Mouse (Mus musculus): ENCODE data around the gene Rab25. TPM values are rescaled to one million over a fixed set of nuclear protein-coding genes. Genes with fewer than 3 reads are reported as not detected.

Gene Rab25
- polyA plus RNA-seq, 1 experiment = 1.4 TPM

- H3K27ac ChIP-seq (ENCODE audit: control insufficient read depth, insufficient read depth, low read depth, low read length, poor library complexity) = peak overlapping the region; percentile 85
- H3K4me3 ChIP-seq (replicated peaks; ENCODE audit: control insufficient read depth, low read depth, low read length) = peak overlapping the region; percentile 98
- 3% methylated on average over 16 of the region's 16 CpGs for WGBS
- TF ChIP-seq POLR2A (IDR thresholded peaks at IDR 0.05; ENCODE audit: borderline replicate concordance, control insufficient read depth, low read depth, low read length) (no peak), CTCF (IDR thresholded peaks at IDR 0.05; ENCODE audit: control insufficient read depth, insufficient read depth, low read length) (no peak)
- H3K4me1 ChIP-seq (ENCODE audit: control insufficient read depth, insufficient read depth, low read length) = no peaks in the 10 kb centered on the region; the same call in 1 of the 2 replicates
These were observed 4.1 kb upstream of the Rab25 start for GRCm38 (mm10) chr3:88552082-88552645.

GRCm38 (mm10) chr3:88551586-88551985, 3.5 kb upstream of the Rab25 start:
- WGBS = 79% methylated on average over 4 of the region's 4 CpGs
- TF ChIP-seq POLR2A (IDR thresholded peaks at IDR 0.05; ENCODE audit: borderline replicate concordance, control insufficient read depth, low read depth, low read length) (no peak), CTCF (IDR thresholded peaks at IDR 0.05; ENCODE audit: control insufficient read depth, insufficient read depth, low read length) (no peak)
- Histone ChIP-seq H3K4me3 (replicated peaks; ENCODE audit: control insufficient read depth, low read depth, low read length) (no peak overlapping the region), H3K4me1 (ENCODE audit: control insufficient read depth, insufficient read depth, low read length) (no peaks in the 10 kb centered on the region; the same call in 1 of the 2 replicates), H3K27ac (ENCODE audit: control insufficient read depth, insufficient read depth, low read depth, low read length, poor library complexity) (no peak overlapping the region)

- TF ChIP-seq CTCF (IDR thresholded peaks at IDR 0.05; ENCODE audit: control insufficient read depth, insufficient read depth, low read length) (no peak), POLR2A (IDR thresholded peaks at IDR 0.05; ENCODE audit: borderline replicate concordance, control insufficient read depth, low read depth, low read length) (no peak)
- WGBS = 64% methylated on average over 6 of the region's 6 CpGs
- Histone ChIP-seq H3K4me3 (replicated peaks; ENCODE audit: control insufficient read depth, low read depth, low read length) (no peak overlapping the region), H3K27ac (ENCODE audit: control insufficient read depth, insufficient read depth, low read depth, low read length, poor library complexity) (no peak overlapping the region), H3K4me1 (ENCODE audit: control insufficient read depth, insufficient read depth, low read length) (peaks cover 5% of the 10 kb centered on the region)
These were observed 1.3 kb downstream of the Rab25 start for GRCm38 (mm10) chr3:88546674-88547418.

GRCm38 (mm10) chr3:88544955-88545591, 3.0 kb downstream of the Rab25 start:
- no peak overlapping the region for H3K27ac ChIP-seq (ENCODE audit: control insufficient read depth, insufficient read depth, low read depth, low read length, poor library complexity)
- 53% methylated on average over 20 of the region's 20 CpGs for WGBS
- H3K4me1 ChIP-seq (ENCODE audit: control insufficient read depth, insufficient read depth, low read length) = peaks cover 5% of the 10 kb centered on the region
- TF ChIP-seq POLR2A (IDR thresholded peaks at IDR 0.05; ENCODE audit: borderline replicate concordance, control insufficient read depth, low read depth, low read length) (no peak), CTCF (IDR thresholded peaks at IDR 0.05; ENCODE audit: control insufficient read depth, insufficient read depth, low read length) (0 out of 2 replicates have a peak, but pooled peaks have one; percentile 2)
- no peak overlapping the region for H3K4me3 ChIP-seq (replicated peaks; ENCODE audit: control insufficient read depth, low read depth, low read length)

- 67% methylated on average over 5 of the region's 5 CpGs for whole genome bisulfite sequencing
- TF ChIP-seq CTCF (IDR thresholded peaks at IDR 0.05; ENCODE audit: control insufficient read depth, insufficient read depth, low read length) = peak; percentile 40; the same call in 1 of the 2 replicates
- TF ChIP-seq POLR2A (IDR thresholded peaks at IDR 0.05; ENCODE audit: borderline replicate concordance, control insufficient read depth, low read depth, low read length) = no peak
- Histone ChIP-seq H3K4me3 (replicated peaks; ENCODE audit: control insufficient read depth, low read depth, low read length) (no peak overlapping the region), H3K4me1 (ENCODE audit: control insufficient read depth, insufficient read depth, low read length) (peaks cover 5% of the 10 kb centered on the region), H3K27ac (ENCODE audit: control insufficient read depth, insufficient read depth, low read depth, low read length, poor library complexity) (no peak overlapping the region)
These were observed 3.6 kb downstream of the Rab25 start for GRCm38 (mm10) chr3:88544514-88544913.

GRCm38 (mm10) chr3:88543651-88544410, 4.3 kb downstream of the Rab25 start:
- no peak overlapping the region for H3K4me3 ChIP-seq (replicated peaks; ENCODE audit: control insufficient read depth, low read depth, low read length)
- peaks cover 5% of the 10 kb centered on the region for H3K4me1 ChIP-seq (ENCODE audit: control insufficient read depth, insufficient read depth, low read length)
- no peak overlapping the region for H3K27ac ChIP-seq (ENCODE audit: control insufficient read depth, insufficient read depth, low read depth, low read length, poor library complexity)
- WGBS = 43% methylated on average over 5 of the region's 5 CpGs
- TF ChIP-seq POLR2A (IDR thresholded peaks at IDR 0.05; ENCODE audit: borderline replicate concordance, control insufficient read depth, low read depth, low read length) (no peak), CTCF (IDR thresholded peaks at IDR 0.05; ENCODE audit: control insufficient read depth, insufficient read depth, low read length) (no peak)

GRCm38 (mm10) chr3:88543174-88543573, 4.9 kb downstream of the Rab25 start:
- 85% methylated on average over 8 of the region's 8 CpGs for WGBS
- TF ChIP-seq CTCF (IDR thresholded peaks at IDR 0.05; ENCODE audit: control insufficient read depth, insufficient read depth, low read length) (no peak), POLR2A (IDR thresholded peaks at IDR 0.05; ENCODE audit: borderline replicate concordance, control insufficient read depth, low read depth, low read length) (no peak)
- Histone ChIP-seq H3K4me1 (ENCODE audit: control insufficient read depth, insufficient read depth, low read length) (peaks cover 5% of the 10 kb centered on the region), H3K4me3 (replicated peaks; ENCODE audit: control insufficient read depth, low read depth, low read length) (no peak overlapping the region), H3K27ac (ENCODE audit: control insufficient read depth, insufficient read depth, low read depth, low read length, poor library complexity) (no peak overlapping the region)

Data from bone marrow, adult 2 months (tissue).